Mouse (Mus musculus) kidney, postnatal 0 days (tissue): ENCODE measurements at regions not wholly inside any gene's neighbourhood (a gene's known extent, or its start where the extent isn't known, plus 50 kb on each side); places are given as distances from the start of the nearest gene placed in this dataset.

Source experiments
- ATAC-seq: fragments of 200-750 bp; cut with Nextera tagmentation; replicated peaks from 2 replicates; pipeline ENCODE4 v1.8.0; 2017; ENCODE audit warnings: low read depth, moderate number of reproducible peaks, moderate TSS enrichment, moderate library complexity; ENCODE audit not compliant: low FRiP score
- DNase-seq: peaks from one replicate; pipeline ENCODE4 v3.0.0-alpha.2; 2016; ENCODE audit warnings: low spot score
- H3K27ac ChIP-seq: fragments of 300-500 bp; sonication (generic); 2 replicates; pipeline ENCODE4 v1.5.1; 2014; ENCODE audit warnings: mild to moderate bottlenecking
- H3K27me3 ChIP-seq: fragments of 300-500 bp; sonication (generic); 2 replicates; pipeline ENCODE4 v1.6.1; 2014; ENCODE audit warnings: low read length, mixed read lengths; ENCODE audit not compliant: insufficient read depth
- H3K36me3 ChIP-seq: fragments of 300-500 bp; sonication (generic); 2 replicates; pipeline ENCODE4 v1.6.1; 2014; ENCODE audit warnings: low read length, mixed read lengths; ENCODE audit not compliant: insufficient read depth
- H3K4me1 ChIP-seq: fragments of 300-500 bp; sonication (generic); replicated peaks from 2 replicates; pipeline ENCODE4 v1.6.1; 2014; ENCODE audit warnings: antibody characterized with exemption, low read length, mixed read lengths; ENCODE audit not compliant: insufficient read depth
- H3K4me2 ChIP-seq: fragments of 300-500 bp; sonication (generic); 2 replicates; pipeline ENCODE4 v1.6.1; 2014; ENCODE audit warnings: mild to moderate bottlenecking, low read length, moderate library complexity, mixed read lengths
- H3K4me3 ChIP-seq: fragments of 300-500 bp; sonication (generic); replicated peaks from 2 replicates; pipeline ENCODE4 v1.5.1; 2014; ENCODE audit warnings: low read depth, low read length
- H3K9ac ChIP-seq: fragments of 300-500 bp; sonication (generic); 2 replicates; pipeline ENCODE4 v1.6.1; 2014; ENCODE audit warnings: low read depth, low read length
- H3K9me3 ChIP-seq: fragments of 300-500 bp; sonication (generic); replicated peaks from 2 replicates; pipeline ENCODE4 v1.6.1; 2016; ENCODE audit warnings: low read length, inconsistent platforms, mixed read lengths
- CTCF ChIP-seq: IDR thresholded peaks from 2 replicates; pipeline ENCODE4 v1.5.1; 2016; ENCODE audit warnings: antibody characterized with exemption, low read depth, mild to moderate bottlenecking, moderate library complexity
- WGBS: fragments of 180-500 bp; shearing (Covaris S2); extraction: QIAGEN DNeasy Blood & Tissue Kit; methylation state at CpG from one replicate; pipeline ENCODE4 v1.1.7; 2014; 5-methylcytosine and 5-hydroxymethylcytosine counted together

DNA sequence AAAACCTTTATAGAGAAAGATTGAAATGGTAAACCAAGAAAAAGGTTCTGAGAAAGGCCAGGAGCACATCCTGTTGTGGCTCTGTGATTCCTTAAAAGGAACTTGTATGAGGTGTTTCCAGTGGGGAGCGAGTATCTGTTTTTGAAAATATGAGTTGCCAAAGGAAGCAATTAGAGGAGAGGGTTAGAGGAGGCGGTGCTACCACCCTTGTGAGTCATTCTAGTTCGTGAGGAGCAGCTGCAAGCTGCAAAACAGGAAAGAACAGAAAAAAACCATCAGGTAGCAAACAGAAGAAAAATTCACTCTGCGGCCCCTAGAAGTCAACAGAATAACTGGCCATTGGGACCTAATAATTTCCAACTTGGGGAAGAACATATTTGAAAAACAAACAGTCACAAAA is 116.1 kb upstream of the Pitrm1 start:
- H3K9ac ChIP-seq: no peak overlapping the region
- no peaks in the 10 kb centered on the region for H3K4me1 ChIP-seq
- no peak overlapping the region for H3K27ac ChIP-seq
- H3K9me3 ChIP-seq: no peaks in the 10 kb centered on the region
- ATAC-seq (no peak), DNase-seq (no peak)
- TF ChIP-seq CTCF: no peak
- H3K27me3 ChIP-seq: no peaks in the 10 kb centered on the region
- 49% methylated on average over 4 of the region's 4 CpGs for whole genome bisulfite sequencing
- H3K4me2 ChIP-seq: no peak overlapping the region
- H3K4me3 ChIP-seq: no peak overlapping the region
- H3K36me3 ChIP-seq: no peaks in the 10 kb centered on the region

DNA sequence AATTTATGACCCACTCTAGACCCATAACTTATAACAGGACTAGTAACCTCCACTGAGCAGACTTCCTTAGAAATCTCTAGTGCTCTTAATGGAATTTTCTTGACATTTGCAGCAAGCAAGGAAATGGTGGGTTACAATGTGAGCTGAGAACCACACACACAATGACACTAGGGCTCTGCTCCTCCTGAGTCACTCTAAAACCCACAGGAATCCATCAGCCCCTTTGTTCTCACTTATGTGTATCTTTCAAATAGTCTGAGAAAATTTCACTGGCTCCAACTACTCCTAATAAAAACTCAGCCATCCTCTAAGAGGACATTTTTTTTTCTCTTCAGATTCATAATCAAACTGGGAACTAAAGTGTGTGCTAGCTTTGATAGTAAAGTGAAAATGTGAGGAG is 101.0 kb upstream of the Pitrm1 start:
- ATAC-seq (no peak), DNase-seq (no peak)
- H3K9me3 ChIP-seq: no peaks in the 10 kb centered on the region
- TF ChIP-seq CTCF: no peak
- no peak overlapping the region for H3K4me2 ChIP-seq
- no peaks in the 10 kb centered on the region for H3K36me3 ChIP-seq
- H3K4me3 ChIP-seq: no peak overlapping the region
- H3K27me3 ChIP-seq: no peaks in the 10 kb centered on the region
- no peak overlapping the region for H3K9ac ChIP-seq
- H3K4me1 ChIP-seq: no peaks in the 10 kb centered on the region
- no peak overlapping the region for H3K27ac ChIP-seq

DNA sequence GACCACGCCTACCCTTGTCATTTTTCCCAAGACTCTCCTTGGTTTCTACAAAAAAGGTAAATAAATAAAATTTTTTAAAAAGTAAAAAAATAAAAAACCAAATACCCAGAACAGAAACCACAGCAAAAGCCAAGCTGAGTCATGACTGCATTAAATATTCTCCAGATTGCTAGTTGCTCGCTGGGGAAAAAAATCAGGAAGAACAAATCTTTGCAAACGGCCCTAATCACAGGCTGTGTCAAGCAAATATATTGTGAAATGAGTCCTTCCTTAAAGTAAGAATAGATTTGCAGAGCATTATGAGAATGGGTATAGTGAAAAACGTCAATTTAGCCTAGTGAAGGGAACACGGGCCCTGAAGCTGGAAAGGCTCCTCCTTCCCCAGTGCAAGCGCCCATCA is 86.6 kb upstream of the Pitrm1 start:
- no peak overlapping the region for H3K4me3 ChIP-seq
- no peaks in the 10 kb centered on the region for H3K27me3 ChIP-seq
- no peak overlapping the region for H3K27ac ChIP-seq
- TF ChIP-seq CTCF: no peak
- DNase-seq (no peak), ATAC-seq (no peak)
- WGBS: 82% methylated on average over 6 of the region's 6 CpGs
- no peaks in the 10 kb centered on the region for H3K4me1 ChIP-seq
- H3K9ac ChIP-seq: no peak overlapping the region
- H3K36me3 ChIP-seq: no peaks in the 10 kb centered on the region
- H3K4me2 ChIP-seq: no peak overlapping the region
- H3K9me3 ChIP-seq: no peaks in the 10 kb centered on the region

DNA sequence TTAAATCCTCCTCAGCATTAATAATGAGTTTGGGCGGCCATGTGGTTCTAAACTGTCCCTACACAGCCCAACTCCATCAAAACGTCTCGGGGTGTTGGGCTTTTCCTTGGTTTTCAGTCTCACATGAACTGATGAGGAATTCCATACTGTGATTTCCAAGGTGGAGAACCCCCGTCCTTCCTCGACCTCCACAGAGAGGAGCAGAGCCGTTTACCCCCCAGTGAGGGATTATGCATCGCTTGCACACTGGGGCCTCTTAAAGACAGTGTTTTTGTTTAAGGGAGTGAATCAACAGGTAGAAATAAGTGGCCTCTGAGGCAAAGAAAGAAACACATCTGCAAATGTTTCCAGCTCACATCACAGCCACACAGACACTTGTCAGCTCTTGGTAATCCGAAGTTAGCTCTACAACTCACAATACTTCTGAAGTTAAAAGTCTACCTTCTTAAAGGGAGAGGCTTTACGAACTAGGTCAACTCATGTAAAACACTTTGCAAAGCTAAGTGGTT is 82.0 kb upstream of the Pitrm1 start:
- H3K4me1 ChIP-seq: no peaks in the 10 kb centered on the region
- no peaks in the 10 kb centered on the region for H3K27me3 ChIP-seq
- TF ChIP-seq CTCF: no peak
- no peak overlapping the region for H3K9ac ChIP-seq
- 40% methylated on average over 9 of the region's 9 CpGs for WGBS
- ATAC-seq (no peak), DNase-seq (peak; percentile 23)
- H3K9me3 ChIP-seq: no peaks in the 10 kb centered on the region
- no peak overlapping the region for H3K27ac ChIP-seq
- no peak overlapping the region for H3K4me3 ChIP-seq
- no peaks in the 10 kb centered on the region for H3K36me3 ChIP-seq
- H3K4me2 ChIP-seq: no peak overlapping the region

DNA sequence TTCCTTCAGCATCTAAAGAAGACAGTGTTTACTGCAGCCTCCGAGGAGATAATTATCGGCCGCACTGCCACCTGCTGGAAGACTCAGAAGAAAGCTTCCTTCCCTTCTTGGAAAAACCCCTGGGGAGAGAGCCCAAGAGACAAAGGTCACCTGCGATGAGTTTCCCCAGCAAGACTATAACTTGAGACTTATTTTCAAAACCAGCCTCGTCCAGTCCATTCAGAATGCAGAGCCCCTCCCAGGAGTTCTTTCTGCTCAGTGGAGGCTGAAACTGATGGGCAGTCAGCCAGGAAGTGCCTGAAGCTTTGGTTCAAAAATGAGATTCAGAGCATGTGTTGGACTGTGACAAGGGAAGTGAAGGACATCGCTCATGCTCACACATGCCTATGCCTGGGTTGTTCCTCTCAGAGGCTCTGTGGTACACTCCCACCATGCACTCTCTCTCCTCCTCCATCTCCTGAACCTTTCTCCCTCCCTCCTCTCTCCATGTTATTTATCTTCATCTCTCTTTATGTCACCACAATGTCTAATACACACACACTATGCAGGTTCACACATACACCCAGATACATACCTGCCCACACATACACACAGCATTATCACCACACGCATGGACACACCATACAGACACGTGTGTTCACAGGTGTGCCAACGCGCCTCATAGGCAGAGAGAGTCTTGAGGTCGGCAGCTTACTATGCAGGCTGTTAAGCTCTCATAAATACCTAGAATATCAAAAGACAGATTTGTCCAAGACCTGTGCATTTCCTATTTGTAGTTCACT is 78.3 kb upstream of the Pitrm1 start:
- Histone ChIP-seq H3K4me2 (no peak overlapping the region), H3K27ac (no peak overlapping the region), H3K4me1 (no peaks in the 10 kb centered on the region), H3K9ac (no peak overlapping the region), H3K9me3 (no peaks in the 10 kb centered on the region), H3K36me3 (no peaks in the 10 kb centered on the region), H3K27me3 (no peaks in the 10 kb centered on the region), H3K4me3 (no peak overlapping the region)
- WGBS: 53% methylated on average over 11 of the region's 11 CpGs
- TF ChIP-seq CTCF: peak; percentile 74
- ATAC-seq (peak; percentile 83), DNase-seq (peak; percentile 81)

DNA sequence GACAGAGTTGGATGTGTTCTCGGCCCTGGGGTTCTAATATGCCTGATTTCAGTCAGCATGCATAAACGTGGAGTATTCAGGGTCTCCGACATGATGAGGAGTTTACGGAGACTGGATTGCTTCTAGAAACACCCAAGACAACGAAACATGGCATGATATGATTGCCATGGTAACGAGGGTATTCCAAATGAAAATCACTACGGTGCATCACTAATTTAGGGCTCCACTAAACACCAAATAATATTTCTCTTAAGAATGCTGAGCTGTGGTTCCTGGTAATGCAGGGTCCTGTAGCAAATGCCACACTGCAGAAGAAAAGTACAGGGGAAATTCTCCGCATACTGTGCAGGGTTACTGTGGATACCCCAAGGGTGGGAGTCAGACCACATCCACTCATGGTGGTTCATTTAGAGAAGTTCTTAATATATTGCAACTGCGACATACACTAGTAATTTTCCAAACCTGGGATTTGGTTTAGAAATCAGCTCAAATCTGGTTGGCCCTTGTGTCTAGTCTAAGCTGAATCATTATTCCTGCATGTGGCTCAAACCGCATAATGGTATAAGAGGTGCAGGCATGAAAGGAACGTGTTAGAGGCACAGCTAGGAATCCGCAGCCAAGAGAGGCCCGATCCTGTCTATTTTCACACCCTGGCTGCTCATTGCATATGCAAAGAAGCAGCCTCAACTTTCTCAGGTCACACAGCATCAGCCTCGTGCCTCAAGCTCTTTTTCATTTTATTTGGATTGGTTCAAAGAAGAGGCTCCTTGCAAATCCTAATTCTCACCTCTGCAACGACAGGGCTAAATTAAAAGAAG is 77.5 kb upstream of the Pitrm1 start:
- Histone ChIP-seq H3K27ac (no peak overlapping the region), H3K4me3 (no peak overlapping the region), H3K36me3 (no peaks in the 10 kb centered on the region), H3K4me1 (no peaks in the 10 kb centered on the region), H3K27me3 (no peaks in the 10 kb centered on the region), H3K4me2 (no peak overlapping the region), H3K9ac (no peak overlapping the region), H3K9me3 (no peaks in the 10 kb centered on the region)
- no peak for ATAC-seq
- WGBS: 87% methylated on average over 15 of the region's 15 CpGs
- DNase-seq: no peak
- TF ChIP-seq CTCF: no peak
